Mouse (Mus musculus) testis, adult 2 months (tissue): ENCODE measurements around the gene Drc1. TPM values are rescaled to one million over a fixed set of nuclear protein-coding genes. Genes with fewer than 3 reads are reported as not detected.

ENCODE experiments used
- H3K27ac ChIP-seq: fragments of 200-500 bp; 2 replicates; pipeline ENCODE4 v1.5.1; 2012; ENCODE audit warnings: low read depth, low read length; ENCODE audit not compliant: control insufficient read depth, insufficient read depth
- H3K27me3 ChIP-seq: fragments of 200-500 bp; 2 replicates; pipeline ENCODE4 v1.6.1; 2012; ENCODE audit warnings: mild to moderate bottlenecking, low read length, moderate library complexity; ENCODE audit not compliant: control insufficient read depth, insufficient read depth
- H3K36me3 ChIP-seq: fragments of 200-500 bp; 2 replicates; pipeline ENCODE4 v1.6.1; 2012; ENCODE audit warnings: mild to moderate bottlenecking, low read length; ENCODE audit not compliant: control insufficient read depth, insufficient read depth
- H3K4me1 ChIP-seq: fragments of 200-500 bp; 2 replicates; pipeline ENCODE4 v1.6.1; 2012; ENCODE audit warnings: low read length; ENCODE audit not compliant: control insufficient read depth, insufficient read depth
- H3K4me3 ChIP-seq: fragments of 200-500 bp; 2 replicates; pipeline ENCODE4 v1.5.1; 2012; ENCODE audit warnings: low read depth, mild to moderate bottlenecking, low read length, moderate library complexity, mixed read lengths; ENCODE audit not compliant: control insufficient read depth
- CTCF ChIP-seq: fragments of 200-500 bp; IDR thresholded peaks from 2 replicates; pipeline ENCODE4 v1.5.1; 2012; ENCODE audit warnings: low read depth, mild to moderate bottlenecking, inconsistent platforms, low read length, moderate library complexity; ENCODE audit not compliant: control insufficient read depth, insufficient read depth, insufficient replicate concordance
- POLR2A ChIP-seq: fragments of 200-500 bp; IDR thresholded peaks from 2 replicates; pipeline ENCODE4 v1.6.1; 2012; ENCODE audit warnings: low read depth, mild to moderate bottlenecking, inconsistent platforms, low read length, moderate library complexity; ENCODE audit not compliant: control insufficient read depth
- polyA plus RNA-seq: library from polyadenylated mRNA; depleted of rRNA; stranded (reverse); fragments of >200 nt; gene quantifications from 2 replicates; pipeline ENCODE4 v1.2.3, GENCODE M21; 2012; rRNA removed

Gene Drc1
- polyA plus RNA-seq, 1 experiment, result 28.7 TPM

DNA sequence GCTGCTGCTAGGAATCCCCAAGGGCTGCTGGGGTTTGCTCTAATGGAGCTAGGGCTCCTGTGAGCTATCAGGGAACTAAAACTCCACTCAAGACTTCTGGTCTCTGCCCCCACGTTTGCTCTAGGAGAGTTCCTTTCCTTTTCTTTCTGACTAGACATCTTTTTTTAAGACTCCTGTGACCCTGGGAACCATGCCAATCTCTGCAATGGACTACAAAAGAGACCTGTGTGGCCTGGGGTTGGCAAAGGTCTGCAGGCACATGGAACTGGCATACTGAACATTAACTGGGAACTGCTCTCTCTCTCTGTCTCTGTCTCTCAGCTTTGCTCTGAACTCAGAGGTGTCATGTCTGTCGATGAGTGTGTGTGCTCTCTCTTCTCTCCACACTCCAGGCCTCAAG lies 134.2 kb downstream of the Drc1 start:
- no peaks in the 10 kb centered on the region for H3K36me3 ChIP-seq
- H3K27me3 ChIP-seq, result no peaks in the 10 kb centered on the region
- no peaks in the 10 kb centered on the region for H3K4me1 ChIP-seq
- TF ChIP-seq CTCF (no peak), POLR2A (no peak)
- no peak overlapping the region for H3K27ac ChIP-seq
- H3K4me3 ChIP-seq, result no peak overlapping the region

DNA sequence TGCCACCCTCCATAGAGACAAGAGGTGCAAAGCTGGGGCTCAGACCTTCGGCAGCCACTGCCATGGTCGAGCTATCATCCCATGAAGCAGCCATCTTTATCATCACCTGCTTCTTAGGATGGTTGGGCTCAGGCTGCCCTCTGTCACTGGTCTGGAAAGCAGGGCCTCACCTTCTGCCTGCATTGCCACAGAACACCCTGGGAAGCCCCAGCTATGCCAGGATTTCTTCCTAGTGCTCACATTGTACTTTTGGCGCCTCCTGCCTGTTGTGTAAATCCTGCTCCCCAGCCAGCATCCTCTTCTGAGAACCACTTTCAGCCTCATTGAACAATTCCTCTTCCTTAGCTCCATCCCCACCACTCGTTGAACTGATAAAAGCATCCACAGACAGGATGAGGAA lies 134.7 kb downstream of the Drc1 start:
- Histone ChIP-seq H3K4me1 (no peaks in the 10 kb centered on the region), H3K27me3 (no peaks in the 10 kb centered on the region), H3K4me3 (no peak overlapping the region), H3K27ac (no peak overlapping the region), H3K36me3 (no peaks in the 10 kb centered on the region)
- TF ChIP-seq POLR2A (no peak), CTCF (no peak)

Other genes with a start within 250 kb of the Drc1 start
- 4.6 and 4.8 TPM in 2 replicates for gene Tyms, start 207.8 kb upstream of the Drc1 start, polyA plus RNA-seq
- 0.71 and 0.78 TPM in 2 replicates for gene Garem2, start 176.2 kb upstream of the Drc1 start, polyA plus RNA-seq
- gene 3110082J24Rik, start 175.3 kb upstream of the Drc1 start, polyA plus RNA-seq, result not detected in 2 replicates
- gene Hadha, start 126.2 kb upstream of the Drc1 start, polyA plus RNA-seq, result 74.2 and 78.6 TPM in 2 replicates
- gene Hadhb, start 126.1 kb upstream of the Drc1 start, polyA plus RNA-seq, result 60.1 and 67.1 TPM in 2 replicates
- gene Adgrf3, start 75.7 kb upstream of the Drc1 start, polyA plus RNA-seq, result 18.3 and 18.5 TPM in 2 replicates
- 65.4 and 74.1 TPM in 2 replicates for gene Selenoi, start 48.8 kb upstream of the Drc1 start, polyA plus RNA-seq
- gene Otof, start 180.5 kb downstream of the Drc1 start, polyA plus RNA-seq, result 0.23 and 0.60 TPM in 2 replicates
- gene 1700001C02Rik, start 184.7 kb downstream of the Drc1 start, polyA plus RNA-seq, result 458 and 474 TPM in 2 replicates